In genomic region chr4:137707216-137707990, GRCm38 (mm10) we compare ENCODE assay signal across 8 mouse cellular contexts. TPM values are rescaled to one million over a fixed set of nuclear protein-coding genes. Genes with fewer than 3 reads are reported as not detected.
DNase-seq lines count a peak whose midpoint lies in the region; ATAC-seq and TF ChIP-seq lines count a peak whose summit lies in the region.

No protein-coding gene starts in this region.

- peak overlapping the region; percentile 60 for H3K4me3 ChIP-seq in erythroblast, embryonic 14.5 days (replicated peaks)
- H3K4me3 ChIP-seq in myocyte: no peak overlapping the region
- peak overlapping the region; percentile 65 for H3K4me3 ChIP-seq in stomach, embryonic 15.5 days (replicated peaks)

- H3K4me1 ChIP-seq in erythroblast, embryonic 14.5 days (ENCODE audit: control insufficient read depth): peaks cover 67% of the 10 kb centered on the region
- H3K4me1 ChIP-seq in stomach, embryonic 15.5 days: peaks cover 24% of the 10 kb centered on the region

- H3ac ChIP-seq in myocyte (ENCODE audit: control insufficient read depth, insufficient read length): no peak overlapping the region

- peak; percentile 24 for TF ChIP-seq POLR2A in myocyte (IDR thresholded peaks at IDR 0.05; ENCODE audit: insufficient read length, low read depth)

- no peak for ATAC-seq in erythroblast, adult 5-6 weeks (replicated peaks; ENCODE audit: low FRiP score, poor library complexity, severe bottlenecking)
- ATAC-seq in inflammation-experienced regulatory T-cells, adult 6 months: peak; percentile 43
- peak; percentile 79 for ATAC-seq in stomach, embryonic 15.5 days (ENCODE audit: insufficient read depth, low FRiP score, low read depth)

- peaks cover 23% of the 10 kb centered on the region for H3K27me3 ChIP-seq in erythroblast, embryonic 14.5 days (ENCODE audit: control insufficient read depth)
- peaks cover 24% of the 10 kb centered on the region for H3K27me3 ChIP-seq in myocyte (ENCODE audit: control insufficient read depth, insufficient read depth, insufficient read length)
- no peaks in the 10 kb centered on the region for H3K27me3 ChIP-seq in stomach, embryonic 15.5 days (replicated peaks)

- DNase-seq in cerebellum, postnatal 4 days (ENCODE audit: low spot score in 2 of 2): peak; percentile 60 to 84
- DNase-seq in gastrocnemius, postnatal 4 days (ENCODE audit: low spot score in 2 of 2): peak; percentile 79 to 86
- peak; percentile 88 for DNase-seq in liver

- no peaks in the 10 kb centered on the region for H3K36me3 ChIP-seq in erythroblast, embryonic 14.5 days (ENCODE audit: control insufficient read depth)
- H3K36me3 ChIP-seq in myocyte (ENCODE audit: control insufficient read depth, insufficient read depth): no peaks in the 10 kb centered on the region
- no peaks in the 10 kb centered on the region for H3K36me3 ChIP-seq in stomach, embryonic 15.5 days

- 3% methylated on average over 50 of the region's 52 CpGs for WGBS in stomach, embryonic 15.5 days

- no peaks in the 10 kb centered on the region for H3K9me3 ChIP-seq in erythroblast, embryonic 14.5 days (ENCODE audit: control insufficient read depth, low read length)
- no peaks in the 10 kb centered on the region for H3K9me3 ChIP-seq in stomach, embryonic 15.5 days

- no peaks in the 10 kb centered on the region for H3K79me2 ChIP-seq in myocyte (ENCODE audit: control insufficient read depth, insufficient read depth)

- H3K4me2 ChIP-seq in myocyte (ENCODE audit: low read depth): peak overlapping the region; percentile 96
- peak overlapping the region; percentile 92 for H3K4me2 ChIP-seq in stomach, embryonic 15.5 days

- peak overlapping the region; percentile 82 for H3K27ac ChIP-seq in stomach, embryonic 15.5 days

- peak overlapping the region; percentile 90 for H3K9ac ChIP-seq in stomach, embryonic 15.5 days

TF ChIP-seq in myocyte, 11 proteins besides CTCF, POLR2A, EP300 and RAD21:
- TF ChIP-seq POLR2AphosphoS2 (IDR thresholded peaks at IDR 0.05; ENCODE audit: insufficient read length, low read depth): no peak
- TF ChIP-seq MYOD1 (IDR thresholded peaks at IDR 0.05; ENCODE audit: control insufficient read depth in 1 of 3, insufficient read length in 2 of 3, low read depth in 2 of 3): peak in 2 of 3 experiments; percentile 6 to 56
- peak in 1 of 3 experiments; percentile 63 for TF ChIP-seq MYOG (IDR thresholded peaks at IDR 0.05; ENCODE audit: control insufficient read depth in 1 of 3, insufficient read depth in 1 of 3, insufficient read length in 2 of 3, low read depth in 2 of 3)

RNA-seq across cellular contexts. Expression of gene Rap1gap, which starts 42.9 kb away (rescaled TPM):
- 0.05 and 0.12 TPM in 2 replicates for polyA plus RNA-seq in erythroblast, embryonic 14.5 days (2012)
- total RNA-seq in erythroblast, adult 5-6 weeks (2015; ENCODE audit: low replicate concordance): not detected in 2 replicates
- total RNA-seq in erythroblast, adult 5-6 weeks (2017; ENCODE audit: low replicate concordance): not detected in 2 replicates
- 1 to 10 TPM; 6.6 to 7.4 TPM for total RNA-seq in gastrocnemius, postnatal 4 days (2021)
- polyA plus RNA-seq in inflammation-experienced regulatory T-cells, adult 6 months (2017; shearing (Covaris generic)): 1 to 10 TPM in 2 of 3 experiments, under 1 TPM in 1; 0.45 to 2.3 (median 1.9) TPM
- 1.3 TPM for polyA plus RNA-seq in myocyte (2012; fragmentation: generic; extraction: Trizol)
- polyA plus RNA-seq in stomach, embryonic 15.5 days (2015; fragmentation: Nextera tagmentation; extraction: Ambion mirVana): 59.1 and 73.0 TPM in 2 replicates

Comparison
In these comparisons a context has a peak if more than half of its experiments do, and no peak if none do; other contexts are left out.
1. RNA of gene Rap1gap, which starts 42.9 kb away (polyA plus RNA-seq): 59.1 to 73.0 TPM in stomach, embryonic 15.5 days; 0.45 to 2.3 TPM in inflammation-experienced regulatory T-cells, adult 6 months, 1.3 TPM in myocyte (single experiment) and 0.05 to 0.12 TPM in erythroblast, embryonic 14.5 days; every median in the first group is over 10 times any median in the second.
2. Peak in every context shown above with its lines, with median percentiles within 50 percentile points of each other: DNase-seq.